Mouse (Mus musculus) thymus, adult 2 months (tissue): ENCODE measurements at regions not wholly inside any gene's neighbourhood (a gene's known extent, or its start where the extent isn't known, plus 50 kb on each side); places are given as distances from the start of the nearest gene placed in this dataset.

Experiments used
- DNase-seq: peaks from one replicate; pipeline ENCODE4 v3.0.0; 2021
- H3K27ac ChIP-seq: fragments of 200-500 bp; 2 replicates; pipeline ENCODE4 v1.5.1; 2012; ENCODE audit warnings: low read length, control low read depth; ENCODE audit not compliant: control insufficient read depth, insufficient read depth
- H3K27me3 ChIP-seq: fragments of 200-500 bp; 2 replicates; pipeline ENCODE4 v1.6.1; 2012; ENCODE audit warnings: mild to moderate bottlenecking, low read length, moderate library complexity, mixed read lengths; ENCODE audit not compliant: control insufficient read depth, insufficient read depth
- H3K36me3 ChIP-seq: fragments of 200-500 bp; 2 replicates; pipeline ENCODE4 v1.6.1; 2012; ENCODE audit warnings: mild to moderate bottlenecking, low read length, moderate library complexity; ENCODE audit not compliant: control insufficient read depth, insufficient read depth
- H3K4me1 ChIP-seq: fragments of 200-500 bp; replicated peaks from 2 replicates; pipeline ENCODE4 v1.6.1; 2012; ENCODE audit warnings: low read length; ENCODE audit not compliant: control insufficient read depth, insufficient read depth
- H3K4me3 ChIP-seq: fragments of 200-500 bp; 2 replicates; pipeline ENCODE4 v1.5.1; 2012; ENCODE audit warnings: mild to moderate bottlenecking, low read length, control low read depth, moderate library complexity; ENCODE audit not compliant: control insufficient read depth, insufficient read depth
- CTCF ChIP-seq: fragments of 200-500 bp; IDR thresholded peaks from 2 replicates; pipeline ENCODE4 v1.5.1; 2012; ENCODE audit warnings: mild to moderate bottlenecking, control low read depth, low read length, moderate library complexity, borderline replicate concordance; ENCODE audit not compliant: control insufficient read depth, poor library complexity, insufficient read depth; ENCODE audit errors: extremely low read depth
- POLR2A ChIP-seq: fragments of 200-500 bp; IDR thresholded peaks from 2 replicates; pipeline ENCODE4 v1.6.1; 2012; ENCODE audit warnings: mild to moderate bottlenecking, low read length, control low read depth, moderate library complexity; ENCODE audit not compliant: control insufficient read depth, poor library complexity, insufficient read depth; ENCODE audit errors: extremely low read depth
- whole genome bisulfite sequencing: fragments of 180-500 bp; shearing (Covaris S2); methylation state at CpG from one replicate; pipeline ENCODE4 v1.1.7; 2018; 5-methylcytosine and 5-hydroxymethylcytosine counted together

- H3K4me1 ChIP-seq: no peaks in the 10 kb centered on the region
- no peak overlapping the region for H3K4me3 ChIP-seq
- H3K27ac ChIP-seq: no peak overlapping the region
- no peaks in the 10 kb centered on the region for H3K27me3 ChIP-seq
- DNase-seq: no peak
- no peak for TF ChIP-seq POLR2A
- no peaks in the 10 kb centered on the region for H3K36me3 ChIP-seq
- 41% methylated on average over 7 of the region's 7 CpGs for WGBS
Measured at GRCm38 (mm10) chr4:124086254-124086653, 168.4 kb upstream of the 4930535I16Rik start.

- H3K4me3 ChIP-seq: no peak overlapping the region
- no peaks in the 10 kb centered on the region for H3K36me3 ChIP-seq
- 51% methylated on average over 3 of the region's 3 CpGs for WGBS
- no peaks in the 10 kb centered on the region for H3K27me3 ChIP-seq
- H3K4me1 ChIP-seq: no peaks in the 10 kb centered on the region
- DNase-seq: no peak
- H3K27ac ChIP-seq: no peak overlapping the region
- TF ChIP-seq POLR2A (no peak), CTCF (no peak)
Measured at GRCm38 (mm10) chr4:124079603-124080002, 161.8 kb upstream of the 4930535I16Rik start.

- no peaks in the 10 kb centered on the region for H3K4me1 ChIP-seq
- H3K27ac ChIP-seq: no peak overlapping the region
- H3K36me3 ChIP-seq: no peaks in the 10 kb centered on the region
- no peaks in the 10 kb centered on the region for H3K27me3 ChIP-seq
- no peak for DNase-seq
- 85% methylated on average over 5 of the region's 5 CpGs for WGBS
- H3K4me3 ChIP-seq: no peak overlapping the region
- TF ChIP-seq POLR2A (no peak), CTCF (no peak)
Measured at GRCm38 (mm10) chr4:124075551-124075950, 157.7 kb upstream of the 4930535I16Rik start.

- TF ChIP-seq CTCF (no peak), POLR2A (no peak)
- Histone ChIP-seq H3K27me3 (no peaks in the 10 kb centered on the region), H3K4me1 (no peaks in the 10 kb centered on the region), H3K36me3 (no peaks in the 10 kb centered on the region), H3K27ac (no peak overlapping the region), H3K4me3 (no peak overlapping the region)
- 86% methylated on average over 1 of the region's 1 CpGs for WGBS
- DNase-seq: no peak
Measured at GRCm38 (mm10) chr4:124073646-124074045, 155.8 kb upstream of the 4930535I16Rik start.

GRCm38 (mm10) chr4:124064601-124065000 is 146.8 kb upstream of the 4930535I16Rik start:
- no peak for TF ChIP-seq CTCF
- no peak for TF ChIP-seq POLR2A
- H3K27me3 ChIP-seq: no peaks in the 10 kb centered on the region
- H3K27ac ChIP-seq: no peak overlapping the region
- no peak overlapping the region for H3K4me3 ChIP-seq
- DNase-seq: no peak
- H3K4me1 ChIP-seq: no peaks in the 10 kb centered on the region
- WGBS: 82% methylated on average over 3 of the region's 3 CpGs
- H3K36me3 ChIP-seq: no peaks in the 10 kb centered on the region

- H3K27ac ChIP-seq: no peak overlapping the region
- TF ChIP-seq POLR2A (no peak), CTCF (no peak)
- 74% methylated on average over 4 of the region's 4 CpGs for WGBS
- H3K4me1 ChIP-seq: no peaks in the 10 kb centered on the region
- H3K36me3 ChIP-seq: no peaks in the 10 kb centered on the region
- no peak overlapping the region for H3K4me3 ChIP-seq
- H3K27me3 ChIP-seq: no peaks in the 10 kb centered on the region
- no peak for DNase-seq
Measured at GRCm38 (mm10) chr4:124063269-124064100, 145.7 kb upstream of the 4930535I16Rik start.
